Mouse (Mus musculus) ES-CJ7 (cell line): ENCODE measurements around the gene Gm11236.
"Not testable (repeated sequence)": the region's sequence is repeated elsewhere in the genome, so short reads cannot be mapped to it uniquely, and the experiment has no call there.

Source experiments
- DNase-seq: peaks from one replicate; pipeline ENCODE4 v3.0.0; 2011; ENCODE audit warnings: low read depth, low spot score

Gene Gm11236

DNA sequence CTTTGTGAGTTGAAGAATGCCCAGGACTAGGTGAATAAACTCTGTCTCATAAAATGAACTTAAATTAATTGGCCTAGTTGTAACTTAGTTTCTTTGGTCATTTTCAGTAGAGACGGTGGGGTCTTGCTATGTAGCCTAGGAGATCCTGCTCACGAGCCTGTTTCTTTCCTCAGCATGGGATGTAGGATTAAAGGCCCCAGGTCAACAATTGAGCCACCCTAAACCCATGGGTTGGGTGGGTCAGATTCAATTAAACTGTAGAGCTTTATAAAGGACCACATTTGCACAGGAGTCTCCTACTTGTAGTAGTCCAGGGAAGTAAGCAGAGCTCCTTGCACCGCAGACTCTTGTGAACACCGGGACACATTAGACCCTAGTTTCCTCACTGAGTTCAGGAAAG, at the start of gene Gm11236:
Gene Gm11236, plus strand, starts transcription at position 301 of the 400 bp plus-strand sequence.
- not testable (repeated sequence) for DNase-seq

DNA sequence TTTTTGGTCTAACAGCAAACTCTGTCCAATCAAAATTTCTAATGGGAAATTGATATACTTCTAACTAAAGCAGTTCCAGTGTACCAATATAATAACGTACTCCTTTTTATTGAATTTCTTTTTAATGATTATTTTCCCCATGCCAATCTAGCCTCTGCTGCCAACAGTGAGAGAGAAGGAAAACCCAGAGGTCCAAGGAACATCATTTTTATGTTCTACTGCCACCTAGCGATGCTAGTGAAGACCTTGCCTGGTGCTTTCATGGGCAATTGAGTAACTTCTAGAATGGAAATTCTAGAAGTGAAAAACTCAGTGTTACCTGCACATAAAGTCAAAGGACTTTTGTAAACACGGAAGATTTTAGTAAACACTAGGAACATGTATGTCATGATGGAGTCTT, 38.7 kb upstream of the Gm11236 start:
- DNase-seq, result peak; percentile 44

DNA sequence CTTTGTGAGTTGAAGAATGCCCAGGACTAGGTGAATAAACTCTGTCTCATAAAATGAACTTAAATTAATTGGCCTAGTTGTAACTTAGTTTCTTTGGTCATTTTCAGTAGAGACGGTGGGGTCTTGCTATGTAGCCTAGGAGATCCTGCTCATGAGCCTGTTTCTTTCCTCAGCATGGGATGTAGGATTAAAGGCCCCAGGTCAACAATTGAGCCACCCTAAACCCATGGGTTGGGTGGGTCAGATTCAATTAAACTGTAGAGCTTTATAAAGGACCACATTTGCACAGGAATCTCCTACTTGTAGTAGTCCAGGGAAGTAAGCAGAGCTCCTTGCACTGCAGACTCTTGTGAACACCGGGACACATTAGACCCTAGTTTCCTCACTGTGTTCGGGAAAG, 30.3 kb upstream of the Gm11236 start, which contains the start of gene Gm11238:
Gene Gm11238, plus strand, starts transcription at position 301 of the 400 bp plus-strand sequence.
- DNase-seq, result not testable (repeated sequence)

DNA sequence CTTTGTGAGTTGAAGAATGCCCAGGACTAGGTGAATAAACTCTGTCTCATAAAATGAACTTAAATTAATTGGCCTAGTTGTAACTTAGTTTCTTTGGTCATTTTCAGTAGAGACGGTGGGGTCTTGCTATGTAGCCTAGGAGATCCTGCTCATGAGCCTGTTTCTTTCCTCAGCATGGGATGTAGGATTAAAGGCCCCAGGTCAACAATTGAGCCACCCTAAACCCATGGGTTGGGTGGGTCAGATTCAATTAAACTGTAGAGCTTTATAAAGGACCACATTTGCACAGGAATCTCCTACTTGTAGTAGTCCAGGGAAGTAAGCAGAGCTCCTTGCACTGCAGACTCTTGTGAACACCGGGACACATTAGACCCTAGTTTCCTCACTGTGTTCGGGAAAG, 15.2 kb upstream of the Gm11236 start, which contains the start of gene Gm11237:
Gene Gm11237, plus strand, starts transcription at position 301 of the 400 bp plus-strand sequence.
- DNase-seq, result not testable (repeated sequence)

DNA sequence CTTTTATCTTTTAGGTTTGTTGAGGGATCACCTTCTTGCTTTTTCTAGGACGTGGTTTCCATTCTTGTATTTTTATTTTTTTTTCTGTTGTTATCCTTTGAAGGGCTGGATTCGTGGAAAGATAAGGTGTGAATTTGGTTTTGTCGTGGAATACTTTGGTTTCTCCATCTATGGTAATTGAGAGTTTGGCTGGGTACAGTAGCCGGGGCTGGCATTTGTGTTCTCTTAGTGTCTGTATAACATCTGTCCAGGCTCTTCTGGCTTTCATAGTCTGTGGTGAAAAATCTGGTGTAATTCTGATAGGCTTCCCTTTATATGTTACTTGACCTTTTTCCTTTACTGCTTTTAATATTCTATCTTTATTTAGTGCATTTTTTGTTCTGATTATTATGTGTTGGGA, 23.9 kb downstream of the Gm11236 start:
- DNase-seq, result not testable (repeated sequence)

DNA sequence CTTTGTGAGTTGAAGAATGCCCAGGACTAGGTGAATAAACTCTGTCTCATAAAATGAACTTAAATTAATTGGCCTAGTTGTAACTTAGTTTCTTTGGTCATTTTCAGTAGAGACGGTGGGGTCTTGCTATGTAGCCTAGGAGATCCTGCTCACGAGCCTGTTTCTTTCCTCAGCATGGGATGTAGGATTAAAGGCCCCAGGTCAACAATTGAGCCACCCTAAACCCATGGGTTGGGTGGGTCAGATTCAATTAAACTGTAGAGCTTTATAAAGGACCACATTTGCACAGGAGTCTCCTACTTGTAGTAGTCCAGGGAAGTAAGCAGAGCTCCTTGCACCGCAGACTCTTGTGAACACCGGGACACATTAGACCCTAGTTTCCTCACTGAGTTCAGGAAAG, 30.1 kb downstream of the Gm11236 start, which contains the start of gene Gm11239:
Gene Gm11239, plus strand, starts transcription at position 301 of the 400 bp plus-strand sequence.
- DNase-seq, result not testable (repeated sequence)

DNA sequence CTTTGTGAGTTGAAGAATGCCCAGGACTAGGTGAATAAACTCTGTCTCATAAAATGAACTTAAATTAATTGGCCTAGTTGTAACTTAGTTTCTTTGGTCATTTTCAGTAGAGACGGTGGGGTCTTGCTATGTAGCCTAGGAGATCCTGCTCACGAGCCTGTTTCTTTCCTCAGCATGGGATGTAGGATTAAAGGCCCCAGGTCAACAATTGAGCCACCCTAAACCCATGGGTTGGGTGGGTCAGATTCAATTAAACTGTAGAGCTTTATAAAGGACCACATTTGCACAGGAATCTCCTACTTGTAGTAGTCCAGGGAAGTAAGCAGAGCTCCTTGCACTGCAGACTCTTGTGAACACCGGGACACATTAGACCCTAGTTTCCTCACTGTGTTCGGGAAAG, 45.3 kb downstream of the Gm11236 start, which contains the start of gene Gm428:
Gene Gm428, plus strand, starts transcription at position 301 of the 400 bp plus-strand sequence.
- not testable (repeated sequence) for DNase-seq
